Mouse (Mus musculus): ENCODE results near the gene Hdac1. TPM values are rescaled to one million over a fixed set of nuclear protein-coding genes. Genes with fewer than 3 reads are reported as not detected.
A peak's percentile ranks its signal among the peaks of the same experiment; 100 is the strongest.

Hdac1 gene
- 80.5 and 90.0 TPM in 2 replicates for polyA plus RNA-seq (2015; fragmentation: Nextera tagmentation; extraction: Ambion mirVana)

DNA sequence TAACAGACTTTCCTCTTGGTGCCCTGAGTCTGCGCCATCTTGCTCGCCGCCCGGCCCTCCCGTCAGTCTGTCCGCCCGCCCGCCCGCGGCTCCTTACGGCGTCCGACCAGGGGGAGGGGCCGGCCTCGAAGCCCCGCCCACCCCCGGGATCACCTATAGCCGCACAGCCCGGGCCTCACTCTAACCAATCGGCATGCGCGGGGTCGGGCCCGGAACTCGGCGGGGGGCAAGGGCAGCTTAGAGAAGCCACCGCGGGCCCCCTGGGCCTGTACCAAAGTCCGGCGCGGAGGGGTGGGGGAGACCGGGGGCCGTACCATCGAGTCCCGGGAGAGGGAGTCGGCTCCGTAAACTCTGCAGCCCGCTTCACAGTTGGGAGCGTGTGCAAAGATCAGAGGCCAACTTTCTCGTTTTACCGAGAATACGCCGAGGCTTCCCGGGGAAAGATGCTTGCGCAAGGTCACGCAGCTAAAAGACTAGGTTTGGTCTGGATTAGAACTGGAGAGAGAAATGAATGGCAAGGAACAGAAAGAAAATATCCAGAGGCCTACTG, at the start of gene Hdac1:
TSS of gene Hdac1 (minus strand) at position 122 of the 550 bp plus-strand sequence.
- ATAC-seq: peak; percentile 99
- H3K9ac ChIP-seq (ENCODE audit: low read depth, low read length): peak within 1 kb of the TSS; percentile 74
- H3K27me3 ChIP-seq (replicated peaks; ENCODE audit: control insufficient read depth, insufficient read depth, low read length): no peaks in the 10 kb centered on the region
- no peaks in the 10 kb centered on the region for H3K9me3 ChIP-seq (ENCODE audit: control insufficient read depth, low read length)
- H3K4me3 ChIP-seq (ENCODE audit: low read length): peak within 1 kb of the TSS; percentile 57
- peaks cover 8% of the 10 kb centered on the region for H3K4me1 ChIP-seq (ENCODE audit: control insufficient read depth, insufficient read depth, low read depth, low read length)
- peak within 1 kb of the TSS; percentile 63 for H3K27ac ChIP-seq (ENCODE audit: low read depth, low read length)
- H3K36me3 ChIP-seq (ENCODE audit: control insufficient read depth, insufficient read depth, low read length): no peaks in the 10 kb centered on the region
- H3K4me2 ChIP-seq (ENCODE audit: low read length): peak within 1 kb of the TSS; percentile 65
- 1% methylated on average over 46 of the region's 46 CpGs for WGBS

DNA sequence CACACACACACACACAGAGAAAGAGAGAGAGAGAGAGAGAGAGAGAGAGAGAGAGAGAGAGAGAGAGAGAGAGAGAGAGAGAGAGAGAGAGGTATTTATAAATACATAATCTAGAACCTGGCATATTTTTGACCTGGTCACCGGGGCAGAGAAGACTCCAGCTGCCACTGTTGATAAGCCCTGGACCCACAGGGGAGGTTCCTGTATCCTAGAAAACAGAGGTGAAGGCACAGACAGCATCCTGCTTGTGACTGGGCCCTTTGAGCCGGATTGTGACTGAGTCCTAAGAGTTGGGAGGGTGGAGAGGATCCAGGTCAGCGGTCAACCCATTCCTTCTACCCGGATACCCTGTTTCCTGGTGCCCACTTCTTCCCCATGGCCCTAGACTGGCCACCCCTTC, 46.4 kb upstream of the Hdac1 start:
- WGBS: 83% methylated on average over 4 of the region's 4 CpGs
- no peak for ATAC-seq
- Histone ChIP-seq H3K27ac (ENCODE audit: low read depth, low read length) (no peak overlapping the region), H3K4me3 (ENCODE audit: low read length) (no peak overlapping the region), H3K9me3 (ENCODE audit: control insufficient read depth, low read length) (no peaks in the 10 kb centered on the region), H3K4me1 (ENCODE audit: control insufficient read depth, insufficient read depth, low read depth, low read length) (no peaks in the 10 kb centered on the region; the same call in 1 of the 2 replicates), H3K36me3 (ENCODE audit: control insufficient read depth, insufficient read depth, low read length) (peaks cover 25% of the 10 kb centered on the region), H3K27me3 (replicated peaks; ENCODE audit: control insufficient read depth, insufficient read depth, low read length) (peaks cover 2% of the 10 kb centered on the region; the same call in 1 of the 2 replicates), H3K9ac (ENCODE audit: low read depth, low read length) (no peak overlapping the region), H3K4me2 (ENCODE audit: low read length) (no peak overlapping the region)

DNA sequence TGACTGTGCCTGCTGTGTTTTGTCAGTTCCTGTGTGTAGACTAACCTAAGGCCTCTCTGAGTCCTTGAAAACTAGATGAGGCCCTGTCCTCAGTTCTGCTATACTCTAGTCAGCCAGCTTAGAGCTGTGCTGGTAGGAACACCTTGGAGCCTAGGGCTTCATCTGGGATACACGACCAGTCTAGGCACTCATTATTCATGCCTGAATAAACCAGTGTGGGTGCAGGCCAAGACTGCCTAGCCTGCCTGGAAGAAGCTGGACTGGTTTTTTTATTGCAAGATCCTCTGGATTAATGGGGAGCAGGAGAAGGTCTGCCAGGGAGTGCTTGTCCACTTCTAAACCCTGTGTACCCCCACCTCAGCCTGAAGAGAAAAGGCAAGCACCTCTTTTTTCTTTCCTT, 44.4 kb upstream of the Hdac1 start:
- H3K36me3 ChIP-seq (ENCODE audit: control insufficient read depth, insufficient read depth, low read length): peaks cover 12% of the 10 kb centered on the region

DNA sequence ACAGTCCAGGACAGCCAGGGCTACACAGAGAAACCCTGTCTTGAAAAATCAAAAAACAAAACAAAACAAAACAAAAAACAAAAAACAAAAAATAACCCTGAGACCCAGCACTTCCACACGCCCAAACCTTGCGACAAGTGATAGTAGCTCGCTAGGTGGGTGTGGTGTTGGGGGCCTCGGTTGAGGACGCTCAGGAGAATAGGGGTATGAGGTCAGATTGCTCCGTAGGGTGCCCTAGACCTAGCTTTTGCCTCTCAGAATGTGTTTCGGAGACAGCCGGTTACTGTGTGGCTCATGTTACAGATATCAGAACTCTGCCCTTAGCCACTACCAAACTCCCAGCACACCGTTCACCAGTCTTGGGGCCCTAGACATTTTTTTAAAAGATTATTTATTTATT, 43.3 kb upstream of the Hdac1 start:
- Histone ChIP-seq H3K27ac (ENCODE audit: low read depth, low read length) (no peak overlapping the region), H3K27me3 (replicated peaks; ENCODE audit: control insufficient read depth, insufficient read depth, low read length) (peaks cover 2% of the 10 kb centered on the region; the same call in 1 of the 2 replicates), H3K4me1 (ENCODE audit: control insufficient read depth, insufficient read depth, low read depth, low read length) (no peaks in the 10 kb centered on the region; the same call in 1 of the 2 replicates), H3K4me2 (ENCODE audit: low read length) (no peak overlapping the region; the same call in 1 of the 2 replicates), H3K9me3 (ENCODE audit: control insufficient read depth, low read length) (no peaks in the 10 kb centered on the region), H3K9ac (ENCODE audit: low read depth, low read length) (no peak overlapping the region), H3K4me3 (ENCODE audit: low read length) (no peak overlapping the region), H3K36me3 (ENCODE audit: control insufficient read depth, insufficient read depth, low read length) (peaks cover under 1% of the 10 kb centered on the region)
- WGBS: 87% methylated on average over 9 of the region's 9 CpGs
- no peak for ATAC-seq

More for the DNA sequence above, 44.4 kb upstream of the Hdac1 start:
- Histone ChIP-seq H3K9me3 (ENCODE audit: control insufficient read depth, low read length) (no peaks in the 10 kb centered on the region), H3K27ac (ENCODE audit: low read depth, low read length) (no peak overlapping the region), H3K4me2 (ENCODE audit: low read length) (no peak overlapping the region), H3K9ac (ENCODE audit: low read depth, low read length) (no peak overlapping the region), H3K4me1 (ENCODE audit: control insufficient read depth, insufficient read depth, low read depth, low read length) (no peaks in the 10 kb centered on the region; the same call in 1 of the 2 replicates), H3K4me3 (ENCODE audit: low read length) (no peak overlapping the region), H3K27me3 (replicated peaks; ENCODE audit: control insufficient read depth, insufficient read depth, low read length) (peaks cover 2% of the 10 kb centered on the region; the same call in 1 of the 2 replicates)
- no peak for ATAC-seq
- WGBS: 27% methylated on average over 1 of the region's 1 CpGs

DNA sequence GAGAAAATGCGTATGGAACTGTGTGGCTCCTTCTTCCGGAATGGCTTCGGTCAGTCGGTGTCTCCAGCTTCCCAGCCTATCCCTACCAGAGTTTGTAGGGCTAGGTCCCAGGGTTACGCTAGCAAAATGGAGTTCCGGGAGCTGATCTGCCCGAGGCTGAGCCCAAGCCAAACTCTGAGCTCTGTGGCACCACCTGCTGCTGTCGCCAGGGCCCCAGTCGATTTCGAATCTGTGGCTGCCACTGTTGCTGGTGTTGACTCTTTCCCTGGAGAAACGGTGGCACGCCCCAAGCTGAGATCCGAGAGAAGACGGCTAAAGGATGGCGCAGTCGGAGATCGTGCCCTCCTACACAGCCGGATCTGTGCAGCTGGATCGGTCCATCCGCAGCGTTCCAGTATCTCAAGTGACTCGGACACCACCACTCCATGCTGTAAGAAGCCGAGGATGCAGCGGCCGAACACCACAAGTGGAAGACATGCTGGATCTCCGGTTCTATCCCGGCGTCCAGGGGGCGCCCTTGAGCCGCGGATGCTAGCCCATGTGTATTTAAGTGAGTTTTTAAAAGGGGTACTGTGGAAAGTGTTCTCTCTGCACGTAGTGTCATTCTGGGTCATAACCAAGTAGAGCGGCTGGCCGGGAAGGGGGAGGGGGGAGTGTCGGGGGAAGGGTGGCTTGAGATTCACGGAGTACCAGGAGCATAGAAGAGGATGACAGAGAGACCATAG, 42.5 kb upstream of the Hdac1 start:
- Histone ChIP-seq H3K4me3 (ENCODE audit: low read length) (peak overlapping the region; percentile 45), H3K4me2 (ENCODE audit: low read length) (peak overlapping the region; percentile 74), H3K9ac (ENCODE audit: low read depth, low read length) (peak overlapping the region; percentile 59), H3K4me1 (ENCODE audit: control insufficient read depth, insufficient read depth, low read depth, low read length) (no peaks in the 10 kb centered on the region; the same call in 1 of the 2 replicates), H3K36me3 (ENCODE audit: control insufficient read depth, insufficient read depth, low read length) (no peaks in the 10 kb centered on the region), H3K27ac (ENCODE audit: low read depth, low read length) (no peak overlapping the region), H3K9me3 (ENCODE audit: control insufficient read depth, low read length) (no peaks in the 10 kb centered on the region), H3K27me3 (replicated peaks; ENCODE audit: control insufficient read depth, insufficient read depth, low read length) (peaks cover 2% of the 10 kb centered on the region; the same call in 1 of the 2 replicates)
- 2% methylated on average over 36 of the region's 36 CpGs for WGBS
- peak; percentile 65; the same call in 1 of the 2 replicates for ATAC-seq

DNA sequence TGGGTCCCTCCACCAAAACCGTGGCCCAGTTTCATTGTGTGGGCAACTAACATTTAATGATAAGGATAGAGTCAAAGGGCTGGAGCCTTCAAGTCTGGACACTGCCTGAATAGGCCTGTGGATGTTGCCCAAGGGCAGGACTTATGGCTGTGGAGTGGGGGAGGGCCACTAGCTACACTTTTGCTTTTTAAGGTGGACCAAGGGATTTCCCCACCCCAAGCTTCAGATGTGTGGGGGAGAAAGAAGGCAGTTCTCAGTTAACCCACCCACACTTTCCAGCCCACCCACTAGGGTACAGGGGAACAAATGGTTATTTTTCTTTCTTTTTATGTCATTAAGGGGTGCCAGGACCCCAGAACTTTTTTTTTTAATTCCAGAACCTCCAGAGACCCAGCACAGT, 41.9 kb upstream of the Hdac1 start:
- Histone ChIP-seq H3K27ac (ENCODE audit: low read depth, low read length) (no peak overlapping the region), H3K4me1 (ENCODE audit: control insufficient read depth, insufficient read depth, low read depth, low read length) (no peaks in the 10 kb centered on the region; the same call in 1 of the 2 replicates), H3K4me2 (ENCODE audit: low read length) (peak overlapping the region; percentile 74; the same call in 1 of the 2 replicates), H3K9me3 (ENCODE audit: control insufficient read depth, low read length) (no peaks in the 10 kb centered on the region), H3K27me3 (replicated peaks; ENCODE audit: control insufficient read depth, insufficient read depth, low read length) (peaks cover 2% of the 10 kb centered on the region; the same call in 1 of the 2 replicates), H3K9ac (ENCODE audit: low read depth, low read length) (no peak overlapping the region), H3K36me3 (ENCODE audit: control insufficient read depth, insufficient read depth, low read length) (no peaks in the 10 kb centered on the region), H3K4me3 (ENCODE audit: low read length) (no peak overlapping the region)
- 79% methylated on average over 1 of the region's 1 CpGs for WGBS
- ATAC-seq: no peak

DNA sequence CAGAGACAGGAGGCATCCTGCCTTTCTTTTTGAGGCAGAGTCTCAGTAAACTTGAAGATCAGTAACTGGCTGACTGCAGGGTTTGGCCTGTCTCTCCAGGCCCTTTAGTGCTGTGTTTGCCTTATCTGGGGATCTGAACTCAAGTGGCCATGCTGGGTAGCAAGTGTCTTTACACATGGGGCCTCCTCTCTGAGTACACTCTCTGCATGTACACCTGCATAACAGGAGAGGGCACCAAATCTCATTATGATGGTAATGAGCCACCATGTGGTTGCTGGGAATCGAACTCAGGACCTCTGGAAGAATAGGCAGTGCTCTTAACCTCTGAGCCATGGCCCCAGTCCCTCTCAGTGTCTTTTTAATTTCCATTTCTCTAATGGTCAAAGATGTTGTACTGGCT, 39.7 kb upstream of the Hdac1 start:
- H3K4me1 ChIP-seq (ENCODE audit: control insufficient read depth, insufficient read depth, low read depth, low read length): no peaks in the 10 kb centered on the region; the same call in 1 of the 2 replicates
- no peak overlapping the region for H3K27ac ChIP-seq (ENCODE audit: low read depth, low read length)
- H3K27me3 ChIP-seq (replicated peaks; ENCODE audit: control insufficient read depth, insufficient read depth, low read length): peaks cover 2% of the 10 kb centered on the region; the same call in 1 of the 2 replicates
- ATAC-seq: no peak
- H3K4me3 ChIP-seq (ENCODE audit: low read length): no peak overlapping the region
- no peaks in the 10 kb centered on the region for H3K9me3 ChIP-seq (ENCODE audit: control insufficient read depth, low read length)
- H3K9ac ChIP-seq (ENCODE audit: low read depth, low read length): no peak overlapping the region
- no peak overlapping the region for H3K4me2 ChIP-seq (ENCODE audit: low read length)
- 83% methylated on average over 1 of the region's 1 CpGs for WGBS
- H3K36me3 ChIP-seq (ENCODE audit: control insufficient read depth, insufficient read depth, low read length): no peaks in the 10 kb centered on the region

DNA sequence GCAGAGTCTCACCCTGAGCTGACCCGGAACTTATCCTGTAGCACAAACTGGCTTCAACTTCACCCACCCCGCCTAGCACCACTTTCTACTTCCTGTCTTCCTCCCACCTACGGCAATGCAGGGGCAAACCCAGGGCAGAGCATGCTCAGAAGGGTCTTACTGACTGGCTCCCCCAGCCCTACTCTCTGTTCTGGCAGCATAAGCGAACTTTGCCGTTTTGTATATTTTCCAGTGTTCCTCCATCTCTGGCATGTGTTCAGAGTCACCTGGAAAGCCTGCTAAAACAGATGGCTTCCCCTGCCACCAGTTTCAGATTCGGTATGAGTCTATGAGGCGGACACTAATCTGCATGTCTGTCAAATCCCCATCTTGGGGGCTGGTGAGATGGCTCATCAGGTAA, 37.8 kb upstream of the Hdac1 start:
- Histone ChIP-seq H3K36me3 (ENCODE audit: control insufficient read depth, insufficient read depth, low read length) (no peaks in the 10 kb centered on the region), H3K4me3 (ENCODE audit: low read length) (no peak overlapping the region), H3K4me1 (ENCODE audit: control insufficient read depth, insufficient read depth, low read depth, low read length) (peaks cover 3% of the 10 kb centered on the region; the same call in 1 of the 2 replicates), H3K9me3 (ENCODE audit: control insufficient read depth, low read length) (no peaks in the 10 kb centered on the region), H3K4me2 (ENCODE audit: low read length) (no peak overlapping the region), H3K9ac (ENCODE audit: low read depth, low read length) (no peak overlapping the region), H3K27me3 (replicated peaks; ENCODE audit: control insufficient read depth, insufficient read depth, low read length) (peaks cover 1% of the 10 kb centered on the region; the same call in 1 of the 2 replicates), H3K27ac (ENCODE audit: low read depth, low read length) (no peak overlapping the region)
- 75% methylated on average over 7 of the region's 7 CpGs for WGBS
- ATAC-seq: no peak

DNA sequence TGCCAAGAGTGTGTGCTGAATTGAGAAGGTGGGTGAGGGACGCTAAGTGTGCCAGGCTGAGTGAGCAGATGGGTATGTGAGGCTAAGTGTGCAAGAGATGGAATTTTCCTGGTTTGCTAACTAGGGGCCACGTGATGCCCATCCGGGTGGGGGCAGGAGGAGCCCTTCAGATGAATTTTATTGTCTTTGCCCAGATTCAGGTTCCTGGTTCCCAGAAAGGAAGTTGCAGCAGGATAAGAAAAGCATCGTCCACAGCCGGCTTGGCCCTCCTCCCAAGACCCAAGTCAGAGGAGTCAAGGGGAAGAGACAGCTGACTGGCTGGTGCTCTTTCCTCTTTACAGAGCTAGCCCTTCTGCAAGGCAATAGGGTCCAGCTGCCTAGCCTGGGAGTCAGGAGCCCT, 36.0 kb upstream of the Hdac1 start, which contains the start of gene Fam167b:
TSS of gene Fam167b (minus strand) at position 84 of the 400 bp plus-strand sequence.
- Histone ChIP-seq H3K9ac (ENCODE audit: low read depth, low read length) (no peak within 1 kb of the TSS), H3K4me2 (ENCODE audit: low read length) (peak within 1 kb of the TSS; percentile 6)

More for the DNA sequence above, 36.0 kb upstream of the Hdac1 start, which contains the start of gene Fam167b:
- no peak within 1 kb of the TSS for H3K4me3 ChIP-seq (ENCODE audit: low read length)
- no peak within 1 kb of the TSS for H3K27ac ChIP-seq (ENCODE audit: low read depth, low read length)
- WGBS: 82% methylated on average over 5 of the region's 5 CpGs
- peaks cover 3% of the 10 kb centered on the region; the same call in 1 of the 2 replicates for H3K4me1 ChIP-seq (ENCODE audit: control insufficient read depth, insufficient read depth, low read depth, low read length)
- no peaks in the 10 kb centered on the region for H3K9me3 ChIP-seq (ENCODE audit: control insufficient read depth, low read length)
- no peak for ATAC-seq
- H3K27me3 ChIP-seq (replicated peaks; ENCODE audit: control insufficient read depth, insufficient read depth, low read length): no peaks in the 10 kb centered on the region
- H3K36me3 ChIP-seq (ENCODE audit: control insufficient read depth, insufficient read depth, low read length): no peaks in the 10 kb centered on the region

Measured in hindbrain, embryonic 16.5 days (tissue).